Mouse (Mus musculus) midbrain, embryonic 16.5 days (tissue): Measurements from ENCODE around the gene Vps4b. TPM values are rescaled to one million over a fixed set of nuclear protein-coding genes. Genes with fewer than 3 reads are reported as not detected.

ENCODE experiments used
- ATAC-seq: fragments of 200-750 bp; cut with Nextera tagmentation; 2 replicates; pipeline ENCODE4 v1.8.0; 2017; ENCODE audit warnings: moderate TSS enrichment
- H3K27ac ChIP-seq: fragments of 300-500 bp; sonication (generic); 2 replicates; pipeline ENCODE4 v1.5.1; 2014; ENCODE audit warnings: mild to moderate bottlenecking, low read length, mixed read lengths
- H3K27me3 ChIP-seq: fragments of 300-500 bp; sonication (generic); 2 replicates; pipeline ENCODE4 v1.6.1; 2014; ENCODE audit warnings: low read depth, low read length, mixed read lengths; ENCODE audit not compliant: control insufficient read depth, insufficient read depth
- H3K36me3 ChIP-seq: fragments of 300-500 bp; sonication (generic); 2 replicates; pipeline ENCODE4 v1.6.1; 2014; ENCODE audit warnings: mild to moderate bottlenecking, low read length, moderate library complexity, mixed read lengths; ENCODE audit not compliant: control insufficient read depth, insufficient read depth
- H3K4me1 ChIP-seq: fragments of 300-500 bp; sonication (generic); 2 replicates; pipeline ENCODE4 v1.6.1; 2014; ENCODE audit warnings: mild to moderate bottlenecking, low read length, mixed read lengths; ENCODE audit not compliant: control insufficient read depth, insufficient read depth
- H3K4me2 ChIP-seq: fragments of 300-500 bp; sonication (generic); 2 replicates; pipeline ENCODE4 v1.6.1; 2014; ENCODE audit warnings: mild to moderate bottlenecking, low read length, mixed read lengths
- H3K4me3 ChIP-seq: fragments of 300-500 bp; sonication (generic); 2 replicates; pipeline ENCODE4 v1.5.1; 2014; ENCODE audit warnings: low read depth, mild to moderate bottlenecking, low read length, moderate library complexity, mixed read lengths
- H3K9ac ChIP-seq: fragments of 300-500 bp; sonication (generic); 2 replicates; pipeline ENCODE4 v1.6.1; 2014; ENCODE audit warnings: low read depth, low read length, mixed read lengths
- H3K9me3 ChIP-seq: fragments of 300-500 bp; sonication (generic); replicated peaks from 2 replicates; pipeline ENCODE4 v1.6.1; 2014; ENCODE audit warnings: mild to moderate bottlenecking, low read length, mixed read lengths; ENCODE audit not compliant: control insufficient read depth, poor library complexity, severe bottlenecking
- WGBS: fragments of 180-500 bp; shearing (Covaris S2); extraction: QIAGEN DNeasy Blood & Tissue Kit; methylation state at CpG from one replicate; pipeline ENCODE4 v1.1.7; 2014; 5-methylcytosine and 5-hydroxymethylcytosine counted together
- polyA plus RNA-seq: library from polyadenylated mRNA; unstranded; fragments of >200 nt; fragmentation: Nextera tagmentation; extraction: Ambion mirVana; gene quantifications from 2 replicates; pipeline ENCODE4 v1.2.1, GENCODE M21; 2015

Gene Vps4b
- polyA plus RNA-seq, 1 experiment from 2014 or later: 32.9 TPM

DNA sequence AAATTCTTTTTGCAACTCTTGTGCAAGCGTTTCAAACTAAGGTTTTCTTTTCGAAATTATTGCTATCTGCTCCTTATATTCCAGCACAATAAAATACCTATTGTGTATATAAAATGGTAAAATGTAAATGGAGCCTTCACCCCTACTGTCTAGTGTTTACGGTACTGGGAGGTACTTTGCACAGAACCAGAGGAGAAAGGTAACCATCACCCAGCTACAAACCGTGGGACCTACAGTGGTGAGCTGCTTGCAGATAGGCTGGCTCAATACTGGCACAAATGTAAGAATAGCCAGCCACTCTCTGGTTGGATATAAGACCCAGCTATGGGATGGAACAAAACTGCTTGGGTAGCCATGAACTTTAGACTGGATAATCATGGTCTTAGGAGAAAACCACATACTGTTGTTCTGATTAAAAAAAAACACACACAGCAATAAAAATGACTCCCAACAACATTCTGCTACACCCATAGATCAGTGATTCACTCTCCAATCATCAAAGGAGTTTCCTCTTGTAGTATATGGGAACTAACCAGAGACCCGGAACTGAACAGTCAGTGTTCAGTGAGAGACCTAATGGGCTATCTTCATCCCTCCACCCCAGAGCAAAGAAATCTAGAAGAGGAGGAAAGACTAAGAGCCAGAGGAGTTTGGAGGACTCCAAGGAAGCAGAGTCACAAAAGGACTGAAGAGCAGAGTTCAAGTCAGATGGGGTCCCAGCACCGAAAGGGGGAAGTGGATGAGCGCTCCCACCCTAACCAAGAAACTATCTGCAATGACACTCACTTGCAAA is 655 bp upstream of the Vps4b start:
- WGBS: 64% methylated on average over 7 of the region's 7 CpGs

DNA sequence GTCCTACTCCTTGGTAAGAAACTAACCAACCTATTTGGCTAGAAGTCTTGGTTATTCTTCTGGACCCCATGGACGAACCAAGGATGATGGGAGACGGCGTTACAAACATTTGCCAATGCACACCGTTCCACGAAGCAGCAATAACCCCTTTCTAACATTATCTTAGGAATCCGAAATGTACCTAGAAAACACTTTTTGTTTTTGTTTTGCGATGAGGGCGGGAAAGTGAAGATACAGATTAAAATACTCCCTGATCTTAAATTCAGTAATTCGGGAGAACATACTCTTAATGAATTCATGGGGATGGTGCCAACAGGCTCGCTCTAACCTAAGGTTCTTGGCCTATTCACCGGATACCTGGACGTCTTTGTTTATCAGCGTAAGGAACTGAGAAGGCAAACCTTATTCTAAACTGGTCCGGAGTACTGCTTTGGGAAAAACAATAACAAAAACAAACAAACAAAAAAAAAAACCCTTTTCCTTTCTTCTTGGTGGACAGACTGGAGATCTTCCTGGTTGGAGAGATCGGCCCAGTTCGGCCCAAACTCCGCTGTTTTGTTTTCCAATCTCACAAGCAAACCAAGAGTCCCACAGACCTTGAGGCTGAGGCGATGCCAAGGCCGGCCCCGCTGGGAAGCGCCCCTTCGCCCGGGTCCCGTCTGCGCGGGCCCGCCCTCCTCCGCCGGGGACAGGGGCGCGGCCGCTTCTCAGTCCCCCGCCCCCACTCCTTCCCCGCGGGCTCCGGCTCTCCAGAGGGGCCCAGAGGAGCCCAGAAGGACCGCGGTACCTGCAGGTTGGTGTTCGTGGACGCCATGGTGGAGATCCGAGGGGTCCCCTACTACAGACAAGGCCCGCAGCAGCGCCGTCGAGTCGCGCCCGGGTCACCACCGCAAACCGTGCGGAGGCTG is 640 bp downstream of the Vps4b start:
- Histone ChIP-seq H3K27me3 (no peaks in the 10 kb centered on the region), H3K9me3 (no peaks in the 10 kb centered on the region), H3K27ac (peak overlapping the region; percentile 83), H3K4me1 (peaks cover 26% of the 10 kb centered on the region), H3K36me3 (no peaks in the 10 kb centered on the region), H3K4me2 (peak overlapping the region; percentile 61), H3K4me3 (peak overlapping the region; percentile 87), H3K9ac (peak overlapping the region; percentile 97)
- WGBS: 3% methylated on average over 47 of the region's 51 CpGs
- peak; percentile 94 for ATAC-seq

More for the DNA sequence above, 655 bp upstream of the Vps4b start:
- Histone ChIP-seq H3K36me3 (no peaks in the 10 kb centered on the region), H3K4me2 (peak overlapping the region; percentile 57), H3K27ac (no peak overlapping the region), H3K27me3 (no peaks in the 10 kb centered on the region), H3K9me3 (no peaks in the 10 kb centered on the region), H3K4me1 (peaks cover 26% of the 10 kb centered on the region), H3K9ac (0 out of 2 replicates have a peak overlapping the region, but pooled peaks have one; percentile 20), H3K4me3 (peak overlapping the region; percentile 87)
- ATAC-seq: peak; percentile 55

DNA sequence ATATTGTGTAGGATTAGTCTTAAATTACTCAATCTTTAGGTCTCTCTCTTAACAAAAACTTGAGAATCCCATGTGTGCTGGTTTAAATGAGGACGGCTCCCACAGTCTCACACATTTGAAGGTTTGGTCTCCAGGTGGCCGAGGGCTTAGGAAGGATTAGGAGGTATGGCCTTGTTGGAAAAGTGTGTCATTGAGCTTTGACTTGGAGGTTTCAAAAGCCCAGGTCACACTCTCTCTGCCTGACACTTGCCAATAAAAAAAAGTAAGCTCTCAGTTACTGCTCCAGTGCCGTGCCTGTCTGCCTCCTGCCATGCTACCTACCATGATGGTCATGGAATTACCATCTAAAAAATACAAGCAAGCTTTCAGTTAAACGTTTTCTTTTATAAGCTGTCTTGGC is 21.6 kb downstream of the Vps4b start:
- Histone ChIP-seq H3K4me1 (no peaks in the 10 kb centered on the region), H3K9me3 (no peaks in the 10 kb centered on the region), H3K27me3 (no peaks in the 10 kb centered on the region), H3K4me3 (no peak overlapping the region), H3K36me3 (peaks cover 19% of the 10 kb centered on the region), H3K4me2 (no peak overlapping the region), H3K9ac (no peak overlapping the region), H3K27ac (no peak overlapping the region)
- WGBS: 80% methylated on average over 4 of the region's 4 CpGs
- no peak for ATAC-seq

DNA sequence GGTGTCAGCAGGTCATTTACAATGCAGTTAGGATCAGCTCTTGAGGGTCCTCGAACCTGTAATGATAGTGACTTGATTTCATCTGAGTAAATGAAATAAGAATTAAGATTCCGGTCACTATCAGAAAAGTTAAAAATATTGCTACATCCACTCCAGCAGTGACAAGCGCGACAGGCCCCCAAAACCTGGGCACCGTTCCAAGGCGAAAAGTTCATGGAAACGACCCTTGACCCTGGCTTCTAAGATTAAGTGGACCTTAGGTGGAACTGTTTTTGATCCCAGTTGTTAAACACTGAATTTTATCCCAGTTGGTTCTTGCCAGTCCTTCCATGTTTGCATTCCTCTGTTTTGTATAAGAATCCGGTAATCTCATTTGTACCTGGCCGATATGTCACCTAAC is 22.4 kb downstream of the Vps4b start:
- WGBS: 95% methylated on average over 9 of the region's 9 CpGs
- no peaks in the 10 kb centered on the region for H3K4me1 ChIP-seq
- H3K9me3 ChIP-seq: no peaks in the 10 kb centered on the region
- no peak overlapping the region for H3K4me2 ChIP-seq
- H3K36me3 ChIP-seq: peaks cover 18% of the 10 kb centered on the region
- H3K4me3 ChIP-seq: no peak overlapping the region
- H3K27ac ChIP-seq: no peak overlapping the region
- H3K9ac ChIP-seq: no peak overlapping the region
- no peak for ATAC-seq
- H3K27me3 ChIP-seq: no peaks in the 10 kb centered on the region

DNA sequence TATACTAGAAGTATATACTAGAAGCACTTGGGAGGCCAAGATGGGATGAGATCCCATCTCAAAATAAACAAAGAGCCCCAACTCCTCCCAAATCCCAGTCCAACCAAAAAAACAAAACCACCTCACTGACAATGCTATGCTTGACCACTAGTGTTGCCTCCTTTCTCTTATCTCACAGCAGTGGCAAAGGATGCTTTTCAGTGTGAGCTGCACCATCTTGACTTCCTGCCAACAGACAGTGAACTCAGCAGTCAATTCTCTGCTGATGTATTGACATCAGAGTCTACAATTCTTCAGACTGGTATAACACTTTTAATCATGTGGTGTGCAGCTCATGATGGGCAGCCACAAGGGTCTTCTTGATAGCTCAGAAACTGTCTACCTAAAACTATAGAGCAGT is 27.8 kb downstream of the Vps4b start:
- Histone ChIP-seq H3K27ac (no peak overlapping the region), H3K9ac (no peak overlapping the region), H3K4me3 (no peak overlapping the region), H3K4me1 (no peaks in the 10 kb centered on the region), H3K36me3 (peaks cover 15% of the 10 kb centered on the region), H3K27me3 (no peaks in the 10 kb centered on the region), H3K4me2 (no peak overlapping the region), H3K9me3 (no peaks in the 10 kb centered on the region)
- no peak for ATAC-seq

- Histone ChIP-seq H3K4me2 (no peak overlapping the region), H3K36me3 (peaks cover 5% of the 10 kb centered on the region), H3K9me3 (no peaks in the 10 kb centered on the region), H3K9ac (no peak overlapping the region), H3K27ac (no peak overlapping the region), H3K4me1 (no peaks in the 10 kb centered on the region), H3K4me3 (no peak overlapping the region), H3K27me3 (no peaks in the 10 kb centered on the region)
- ATAC-seq: no peak
- WGBS: 97% methylated on average over 8 of the region's 8 CpGs
These were observed 30.8 kb downstream of the Vps4b start for GRCm38 (mm10) chr1:106765771-106766170.

DNA sequence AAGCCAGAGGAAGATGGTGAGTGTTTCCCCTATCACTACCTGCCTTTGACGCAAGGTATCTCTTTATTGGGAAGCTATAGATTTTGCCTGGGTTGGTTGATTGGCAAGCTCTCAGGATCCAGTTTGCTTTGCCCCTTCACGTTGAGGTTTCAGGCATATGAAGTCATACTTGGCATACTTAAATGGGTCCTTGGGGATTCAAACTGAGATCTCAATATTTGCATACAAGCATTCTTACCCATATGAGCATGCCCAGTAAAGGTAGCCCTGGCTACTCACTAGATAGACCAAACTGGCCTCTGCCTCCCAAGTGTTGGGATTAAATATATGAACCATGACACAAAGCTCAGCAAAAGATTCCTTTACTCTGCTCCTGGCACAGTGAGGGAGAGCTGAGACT is 31.7 kb downstream of the Vps4b start:
- H3K9me3 ChIP-seq: no peaks in the 10 kb centered on the region
- H3K4me3 ChIP-seq: no peak overlapping the region
- H3K4me2 ChIP-seq: no peak overlapping the region
- H3K27me3 ChIP-seq: no peaks in the 10 kb centered on the region
- no peak overlapping the region for H3K27ac ChIP-seq
- WGBS: 83% methylated on average over 2 of the region's 2 CpGs
- no peaks in the 10 kb centered on the region for H3K4me1 ChIP-seq
- no peak overlapping the region for H3K9ac ChIP-seq
- no peak for ATAC-seq
- peaks cover 2% of the 10 kb centered on the region; the same call in 1 of the 2 replicates for H3K36me3 ChIP-seq

DNA sequence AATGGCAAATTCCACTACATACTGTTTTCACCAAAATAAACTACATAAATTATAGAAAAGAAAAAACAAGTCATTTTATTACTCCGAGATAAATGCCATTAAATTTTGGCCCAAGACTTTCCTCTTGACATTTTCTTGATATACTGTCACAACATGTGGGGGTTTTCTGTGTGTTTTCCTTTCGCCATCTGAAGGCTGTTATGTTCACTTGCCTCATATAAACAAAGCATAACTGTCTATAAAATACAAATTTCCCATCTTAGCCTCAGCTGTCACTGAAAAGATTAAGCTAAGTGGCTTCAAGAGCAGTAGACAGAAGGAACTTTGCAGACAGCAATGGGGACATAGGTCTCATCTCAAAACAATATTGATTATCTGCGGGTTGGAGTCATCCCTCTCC is 32.2 kb downstream of the Vps4b start:
- H3K27ac ChIP-seq: no peak overlapping the region
- no peaks in the 10 kb centered on the region for H3K27me3 ChIP-seq
- 93% methylated on average over 3 of the region's 3 CpGs for WGBS
- H3K9me3 ChIP-seq: no peaks in the 10 kb centered on the region
- H3K36me3 ChIP-seq: peaks cover 2% of the 10 kb centered on the region; the same call in 1 of the 2 replicates
- no peaks in the 10 kb centered on the region for H3K4me1 ChIP-seq
- H3K9ac ChIP-seq: no peak overlapping the region
- no peak for ATAC-seq
- no peak overlapping the region for H3K4me2 ChIP-seq
- no peak overlapping the region for H3K4me3 ChIP-seq

DNA sequence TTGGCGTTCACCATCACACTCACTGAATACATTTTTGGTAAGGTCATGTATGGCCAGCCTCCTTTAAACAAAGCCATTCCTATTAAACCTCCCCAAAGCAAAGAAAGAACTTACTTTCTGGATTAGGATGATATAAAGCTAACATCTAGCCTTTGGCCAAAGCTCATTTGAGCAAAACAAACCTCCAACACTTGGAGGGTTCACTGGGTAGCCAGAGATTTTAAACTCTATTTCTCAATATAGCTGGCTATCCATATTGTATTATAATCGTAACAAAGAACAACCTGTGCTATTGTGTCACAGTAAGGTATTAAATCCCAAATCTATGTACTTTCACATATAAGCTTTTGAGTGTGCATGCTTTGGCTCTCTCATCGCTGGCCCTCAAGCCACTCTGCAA is 35.8 kb downstream of the Vps4b start:
- no peak overlapping the region for H3K27ac ChIP-seq
- H3K4me3 ChIP-seq: no peak overlapping the region
- WGBS: 87% methylated on average over 3 of the region's 3 CpGs
- H3K4me2 ChIP-seq: no peak overlapping the region
- H3K27me3 ChIP-seq: no peaks in the 10 kb centered on the region
- H3K36me3 ChIP-seq: no peaks in the 10 kb centered on the region
- H3K9me3 ChIP-seq: no peaks in the 10 kb centered on the region
- peaks cover 12% of the 10 kb centered on the region for H3K4me1 ChIP-seq
- ATAC-seq: no peak
- H3K9ac ChIP-seq: no peak overlapping the region
